8 mouse cellular contexts compared by ENCODE assay signal in the genomic region with DNA sequence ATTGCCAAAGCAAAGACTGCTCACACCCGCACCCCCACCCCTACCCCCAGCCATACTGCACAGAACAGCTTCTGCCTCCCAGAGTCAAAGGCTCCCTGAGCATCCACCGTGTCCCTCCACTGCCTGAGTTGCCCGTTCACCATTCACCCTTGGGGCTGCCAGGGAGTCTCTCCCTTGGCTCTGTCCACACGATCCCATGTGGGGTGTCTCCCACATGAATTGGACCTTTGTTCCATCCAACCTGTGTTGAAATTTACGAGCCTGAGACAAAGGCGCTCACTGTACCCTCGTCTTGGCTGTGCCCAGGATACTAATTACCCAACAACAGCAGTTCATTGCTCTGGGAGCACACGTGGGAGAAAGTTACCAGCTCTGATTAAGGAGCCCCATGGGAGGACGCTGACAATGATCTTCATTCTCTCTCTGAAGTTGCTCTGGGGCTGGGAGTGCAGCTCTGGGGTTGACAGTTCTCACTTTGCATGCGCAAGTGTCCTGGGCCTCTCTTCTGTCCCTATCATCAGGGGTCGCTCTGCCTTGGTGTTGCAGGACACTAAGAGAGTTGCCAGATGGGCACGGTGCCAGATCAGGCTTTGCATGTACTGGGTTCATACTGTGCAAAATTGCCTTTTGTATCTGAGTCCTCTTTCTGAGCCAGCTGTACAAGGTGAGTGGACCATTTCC.
DNase-seq lines count a peak whose midpoint lies in the region; ATAC-seq lines count a peak whose summit lies in the region.

No protein-coding gene starts in this region.

- H3K9ac ChIP-seq in kidney, embryonic 16.5 days (replicated peaks; ENCODE audit: low read length): no peak overlapping the region
- no peak overlapping the region for H3K9ac ChIP-seq in midbrain, embryonic 16.5 days (ENCODE audit: low read depth, low read length)

- no peaks in the 10 kb centered on the region for H3K36me3 ChIP-seq in kidney, embryonic 16.5 days (ENCODE audit: insufficient read depth, low read length)
- H3K36me3 ChIP-seq in midbrain, embryonic 16.5 days (ENCODE audit: control insufficient read depth, insufficient read depth, low read length): no peaks in the 10 kb centered on the region

- no peaks in the 10 kb centered on the region for H3K4me1 ChIP-seq in kidney, embryonic 16.5 days (ENCODE audit: insufficient read depth, low read length)
- peaks cover 11% of the 10 kb centered on the region for H3K4me1 ChIP-seq in midbrain, embryonic 16.5 days (ENCODE audit: control insufficient read depth, insufficient read depth, low read length)

- no peak for DNase-seq in cerebellum, adult 18-20 months
- DNase-seq in urinary bladder, postnatal 4 days (ENCODE audit: low spot score in 2 of 2): peak; percentile 23 to 61
- DNase-seq in urinary bladder, postnatal 10 days (ENCODE audit: low spot score): no peak
- DNase-seq in thymus, postnatal 36 days: no peak

- H3K4me3 ChIP-seq in kidney, embryonic 16.5 days (ENCODE audit: low read length): no peak overlapping the region
- no peak overlapping the region for H3K4me3 ChIP-seq in midbrain, embryonic 16.5 days (ENCODE audit: low read depth, low read length)

- peaks cover 3% of the 10 kb centered on the region; the same call in 1 of the 2 replicates for H3K9me3 ChIP-seq in kidney, embryonic 16.5 days (ENCODE audit: low read length)
- no peaks in the 10 kb centered on the region for H3K9me3 ChIP-seq in midbrain, embryonic 16.5 days (replicated peaks; ENCODE audit: control insufficient read depth, low read length, poor library complexity, severe bottlenecking)

- ATAC-seq in cerebellum, adult (ENCODE audit: insufficient number of reproducible peaks, low FRiP score, low TSS enrichment): peak; percentile 20; the same call in 1 of the 2 replicates
- ATAC-seq in kidney, embryonic 16.5 days (ENCODE audit: low FRiP score, low TSS enrichment): peak; percentile 88
- peak; percentile 92 for ATAC-seq in midbrain, embryonic 16.5 days
- ATAC-seq in monocyte, adult 5-6 weeks (replicated peaks; ENCODE audit: insufficient number of reproducible peaks, low FRiP score, low TSS enrichment, poor library complexity, severe bottlenecking): no peak

- 35% methylated on average over 12 of the region's 12 CpGs for WGBS in kidney, embryonic 16.5 days
- 38% methylated on average over 12 of the region's 12 CpGs for WGBS in midbrain, embryonic 16.5 days

- no peaks in the 10 kb centered on the region for H3K27me3 ChIP-seq in kidney, embryonic 16.5 days (ENCODE audit: insufficient read depth, low read length)
- H3K27me3 ChIP-seq in midbrain, embryonic 16.5 days (ENCODE audit: control insufficient read depth, insufficient read depth, low read depth, low read length): no peaks in the 10 kb centered on the region

- no peak overlapping the region for H3K4me2 ChIP-seq in kidney, embryonic 16.5 days (replicated peaks; ENCODE audit: low read depth, low read length)
- no peak overlapping the region for H3K4me2 ChIP-seq in midbrain, embryonic 16.5 days (ENCODE audit: low read length)

- no peak overlapping the region for H3K27ac ChIP-seq in kidney, embryonic 16.5 days (ENCODE audit: low read length)
- H3K27ac ChIP-seq in midbrain, embryonic 16.5 days (ENCODE audit: low read length): peak overlapping the region; percentile 67

Comparison
In these comparisons a context has a peak if more than half of its experiments do, and no peak if none do; other contexts are left out.
1. DNase-seq: peak in urinary bladder, postnatal 4 days (2 of 2); none in cerebellum, adult 18-20 months (0 of 2), urinary bladder, postnatal 10 days (single experiment) and thymus, postnatal 36 days (0 of 2).